Mouse (Mus musculus) heart, embryonic 14.5 days (tissue): ENCODE results near the gene Fam222b. TPM values are rescaled to one million over a fixed set of nuclear protein-coding genes. Genes with fewer than 3 reads are reported as not detected.

Experiments used
- ATAC-seq: fragments of 200-750 bp; cut with Nextera tagmentation; 2 replicates; pipeline ENCODE4 v1.8.0; 2017; ENCODE audit warnings: low read depth, moderate TSS enrichment; ENCODE audit not compliant: insufficient number of reproducible peaks, insufficient read depth, low FRiP score
- H3K27ac ChIP-seq, 2 experiments: fragments of 200-500 bp in 1 of 2; fragments of 300-500 bp in 1 of 2; sonication (generic) in 1 of 2; replicated peaks in 1 of 2; 2 replicates each; pipeline ENCODE4 v1.5.1; 2012 to 2014; ENCODE audit warnings: low read depth in 2 of 2, low read length in 2 of 2, control low read depth in 1 of 2, mild to moderate bottlenecking in 1 of 2, mixed read lengths in 1 of 2; ENCODE audit not compliant: control insufficient read depth in 1 of 2, insufficient read depth in 1 of 2
- H3K27me3 ChIP-seq: fragments of 300-500 bp; sonication (generic); 2 replicates; pipeline ENCODE4 v1.6.1; 2014; ENCODE audit warnings: mild to moderate bottlenecking, low read length, control low read depth; ENCODE audit not compliant: control insufficient read depth, insufficient read depth
- H3K36me3 ChIP-seq: fragments of 300-500 bp; sonication (generic); 2 replicates; pipeline ENCODE4 v1.6.1; 2014; ENCODE audit warnings: mild to moderate bottlenecking, control low read depth, low read length, mixed read lengths; ENCODE audit not compliant: control insufficient read depth, insufficient read depth
- H3K4me1 ChIP-seq, 2 experiments: fragments of 200-500 bp in 1 of 2; fragments of 300-500 bp in 1 of 2; sonication (generic) in 1 of 2; 2 replicates each; pipeline ENCODE4 v1.6.1; 2012 to 2014; ENCODE audit warnings: low read length in 2 of 2, control low read depth in 1 of 2, mixed read lengths in 1 of 2; ENCODE audit not compliant: control insufficient read depth in 2 of 2, insufficient read depth in 2 of 2
- H3K4me2 ChIP-seq: fragments of 300-500 bp; sonication (generic); 2 replicates; pipeline ENCODE4 v1.6.1; 2014; ENCODE audit warnings: mild to moderate bottlenecking, low read length
- H3K4me3 ChIP-seq, 2 experiments: fragments of 200-500 bp in 1 of 2; fragments of 300-500 bp in 1 of 2; sonication (generic) in 1 of 2; 2 replicates each; pipeline ENCODE4 v1.5.1; 2012 to 2014; ENCODE audit warnings: low read length in 2 of 2, mild to moderate bottlenecking in 2 of 2, control low read depth in 1 of 2, low read depth in 1 of 2, moderate library complexity in 1 of 2; ENCODE audit not compliant: control insufficient read depth in 1 of 2, insufficient read depth in 1 of 2
- H3K9ac ChIP-seq: fragments of 300-500 bp; sonication (generic); 2 replicates; pipeline ENCODE4 v1.6.1; 2014; ENCODE audit warnings: mild to moderate bottlenecking, low read length
- H3K9me3 ChIP-seq: fragments of 300-500 bp; sonication (generic); 2 replicates; pipeline ENCODE4 v1.6.1; 2016; ENCODE audit warnings: low read length, control low read depth; ENCODE audit not compliant: control insufficient read depth
- WGBS: fragments of 180-500 bp; shearing (Covaris S2); extraction: QIAGEN DNeasy Blood & Tissue Kit; methylation state at CpG from one replicate; pipeline ENCODE4 v1.1.7; 2014; 5-methylcytosine and 5-hydroxymethylcytosine counted together
- polyA plus RNA-seq: library from polyadenylated mRNA; unstranded; fragments of >200 nt; fragmentation: Nextera tagmentation; extraction: Ambion mirVana; gene quantifications from 2 replicates; pipeline ENCODE4 v1.2.1, GENCODE M21; 2014

Gene Fam222b
- polyA plus RNA-seq, 1 experiment from 2014 or later: 17.0 TPM

DNA sequence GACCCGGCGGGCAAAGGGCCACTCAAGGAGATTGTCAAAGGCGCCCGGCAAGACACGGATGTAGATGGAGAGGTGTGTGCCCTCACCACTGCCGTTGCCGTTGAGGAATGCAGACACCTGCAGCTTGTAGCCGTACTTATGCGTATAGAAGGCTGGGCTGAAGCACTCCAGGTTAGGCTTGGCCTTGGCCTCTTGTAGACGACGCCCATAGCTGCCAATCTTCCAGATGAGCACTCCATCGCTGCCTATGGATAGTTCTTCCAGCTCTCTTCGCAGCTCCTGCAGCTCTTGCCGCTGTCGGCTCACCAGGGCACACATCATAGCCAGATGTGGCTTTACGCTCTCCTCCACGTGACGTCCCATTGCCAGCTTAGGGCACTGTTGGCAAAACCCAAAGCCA lies 65.7 kb downstream of the Fam222b start:
- Histone ChIP-seq H3K27ac (no peak overlapping the region), H3K9me3 (no peaks in the 10 kb centered on the region), H3K4me3 (no peak overlapping the region), H3K4me2 (no peak overlapping the region), H3K36me3 (peaks cover 74% of the 10 kb centered on the region), H3K4me1 (peaks cover 7 to 23% of the 10 kb centered on the region in 2 experiments; a peak in 3 of 4 replicates), H3K27me3 (no peaks in the 10 kb centered on the region), H3K9ac (no peak overlapping the region)
- no peak for ATAC-seq
- 87% methylated on average over 18 of the region's 18 CpGs for WGBS

DNA sequence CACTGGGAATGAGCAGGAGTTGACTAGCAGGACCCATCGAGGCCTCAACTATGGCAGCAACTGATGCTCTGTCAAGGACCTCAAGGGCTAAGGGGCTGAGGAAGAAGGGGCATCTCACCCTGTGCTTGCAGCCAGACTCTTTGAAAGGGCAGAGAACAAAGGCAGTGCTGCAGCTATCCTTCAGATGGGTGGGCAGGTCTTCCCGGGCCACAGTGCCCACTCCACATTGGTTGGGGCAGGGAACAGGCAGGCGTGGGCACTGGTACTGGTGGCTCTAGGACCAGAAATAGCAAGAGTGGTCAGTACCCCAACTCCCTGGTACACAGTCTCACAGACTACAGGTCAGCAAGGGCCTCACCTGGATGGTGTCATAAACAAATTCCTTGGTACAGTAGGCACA lies 66.2 kb downstream of the Fam222b start:
- H3K4me3 ChIP-seq: no peak overlapping the region
- no peak overlapping the region for H3K9ac ChIP-seq
- peaks cover 68% of the 10 kb centered on the region for H3K36me3 ChIP-seq
- H3K27ac ChIP-seq: no peak overlapping the region
- no peak overlapping the region for H3K4me2 ChIP-seq
- H3K9me3 ChIP-seq: no peaks in the 10 kb centered on the region
- H3K4me1 ChIP-seq: peaks cover 7 to 23% of the 10 kb centered on the region in 2 experiments; a peak in 3 of 4 replicates
- WGBS: 84% methylated on average over 3 of the region's 3 CpGs
- no peak for ATAC-seq
- no peaks in the 10 kb centered on the region for H3K27me3 ChIP-seq

DNA sequence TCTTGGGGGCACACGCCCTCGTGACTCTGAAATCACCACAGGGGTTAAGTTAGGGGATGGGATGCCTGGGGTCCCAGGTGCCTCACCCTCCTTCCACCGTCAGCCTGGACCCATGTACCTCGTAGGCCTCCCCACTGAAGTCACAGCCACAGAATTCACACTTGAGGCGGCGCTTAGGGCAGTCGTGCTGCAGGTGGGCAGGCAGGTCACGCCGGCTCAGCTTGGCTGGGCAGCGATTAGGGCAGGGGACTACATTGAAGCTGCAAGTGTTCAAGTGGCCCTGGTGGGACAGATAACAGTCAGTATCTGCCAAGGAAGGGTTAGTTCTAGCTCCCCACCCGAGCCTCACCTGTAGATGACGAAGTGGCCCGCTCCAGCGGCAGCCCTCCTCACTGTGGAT lies 66.7 kb downstream of the Fam222b start:
- WGBS: 84% methylated on average over 14 of the region's 14 CpGs
- no peak overlapping the region for H3K9ac ChIP-seq
- H3K27ac ChIP-seq: no peak overlapping the region
- peaks cover 64% of the 10 kb centered on the region for H3K36me3 ChIP-seq
- no peak for ATAC-seq
- H3K4me3 ChIP-seq: no peak overlapping the region
- no peaks in the 10 kb centered on the region for H3K9me3 ChIP-seq
- H3K4me1 ChIP-seq: peaks cover 11 to 27% of the 10 kb centered on the region in 2 experiments; a peak in 3 of 4 replicates
- no peaks in the 10 kb centered on the region for H3K27me3 ChIP-seq
- H3K4me2 ChIP-seq: no peak overlapping the region

DNA sequence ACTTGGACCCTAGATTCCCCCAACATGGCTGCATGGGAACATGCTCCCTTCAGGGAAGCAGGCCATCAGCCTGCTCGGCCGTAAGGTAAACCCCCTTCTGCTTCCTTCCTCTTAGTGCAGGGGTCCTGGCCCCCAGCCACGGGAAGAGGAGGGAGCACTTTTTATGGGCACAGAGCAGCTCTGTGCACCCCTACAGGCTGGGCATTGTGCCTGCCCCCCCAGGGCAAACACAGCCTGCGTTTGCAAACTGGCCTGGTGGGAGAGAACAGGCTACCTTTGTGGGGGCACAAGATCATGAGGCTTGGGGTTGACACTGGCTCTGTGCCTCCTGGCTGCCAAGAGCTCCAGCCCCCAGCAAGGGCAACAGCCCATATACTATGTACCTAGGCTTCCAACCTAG lies 67.5 kb downstream of the Fam222b start:
- Histone ChIP-seq H3K9me3 (no peaks in the 10 kb centered on the region), H3K4me3 (no peak overlapping the region), H3K36me3 (peaks cover 56% of the 10 kb centered on the region), H3K27ac (no peak overlapping the region), H3K4me1 (peaks cover 13 to 30% of the 10 kb centered on the region in 2 experiments; a peak in 3 of 4 replicates), H3K4me2 (peak overlapping the region; percentile 93; the same call in 1 of the 2 replicates), H3K27me3 (no peaks in the 10 kb centered on the region), H3K9ac (peak overlapping the region; percentile 97; the same call in 1 of the 2 replicates)
- 62% methylated on average over 4 of the region's 4 CpGs for WGBS
- ATAC-seq: no peak

DNA sequence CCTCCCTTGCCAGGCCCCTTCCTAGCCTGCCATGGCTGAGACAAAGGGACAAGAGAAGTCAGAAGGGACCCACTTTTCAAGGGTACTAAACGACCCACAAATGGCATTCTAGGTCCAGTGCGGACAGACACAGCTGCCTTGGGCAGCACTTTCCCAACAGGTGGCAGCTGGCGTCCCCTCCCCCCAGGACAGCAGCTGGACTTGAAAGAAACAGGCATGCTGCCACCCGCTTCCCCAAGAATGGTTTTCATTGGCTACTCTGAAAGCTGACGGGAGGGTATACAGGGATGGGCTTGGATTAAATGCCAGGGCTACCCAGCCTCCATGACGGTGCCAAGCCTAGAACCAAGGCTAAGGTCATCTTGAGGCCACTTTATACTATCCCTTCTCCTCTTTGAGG lies 68.0 kb downstream of the Fam222b start:
- WGBS: 75% methylated on average over 6 of the region's 6 CpGs
- peaks cover 13 to 30% of the 10 kb centered on the region in 2 experiments; a peak in 3 of 4 replicates for H3K4me1 ChIP-seq

DNA sequence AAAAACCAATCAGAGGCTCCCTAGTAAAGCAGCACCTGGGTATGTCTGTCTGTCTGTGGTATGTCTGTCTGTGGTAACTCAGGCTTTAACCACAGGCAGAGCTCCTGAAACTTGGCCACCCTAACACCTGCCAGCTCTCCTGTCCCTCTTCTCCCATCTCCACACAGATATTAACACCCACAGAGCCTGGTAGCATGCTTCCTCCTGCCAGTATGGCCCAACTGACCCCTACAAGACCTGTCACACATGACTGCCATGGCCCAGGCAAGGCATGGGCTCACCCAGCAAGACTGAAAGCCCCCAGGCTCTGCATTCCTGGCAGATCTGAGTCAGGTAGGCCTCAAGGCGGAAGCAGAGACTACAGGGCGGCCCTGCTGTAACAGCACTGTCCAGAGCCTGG lies 68.6 kb downstream of the Fam222b start:
- ATAC-seq: no peak
- H3K4me1 ChIP-seq: peaks cover 13 to 30% of the 10 kb centered on the region in 2 experiments; a peak in 3 of 4 replicates
- H3K27me3 ChIP-seq: no peaks in the 10 kb centered on the region
- H3K36me3 ChIP-seq: peaks cover 45% of the 10 kb centered on the region
- H3K27ac ChIP-seq: peak overlapping the region; percentile 94 to 96; a peak in 3 of 4 replicates
- 67% methylated on average over 2 of the region's 2 CpGs for WGBS
- H3K4me3 ChIP-seq: peak overlapping the region; percentile 83 to 96
- peak overlapping the region; percentile 97 for H3K9ac ChIP-seq
- H3K9me3 ChIP-seq: no peaks in the 10 kb centered on the region
- H3K4me2 ChIP-seq: peak overlapping the region; percentile 93

More for the DNA sequence above, 68.0 kb downstream of the Fam222b start:
- ATAC-seq: no peak
- Histone ChIP-seq H3K36me3 (peaks cover 50% of the 10 kb centered on the region), H3K27me3 (no peaks in the 10 kb centered on the region), H3K9me3 (no peaks in the 10 kb centered on the region), H3K4me3 (no peak overlapping the region), H3K4me2 (peak overlapping the region; percentile 93), H3K27ac (no peak overlapping the region; a peak in 1 of 4 replicates), H3K9ac (peak overlapping the region; percentile 97; the same call in 1 of the 2 replicates)

DNA sequence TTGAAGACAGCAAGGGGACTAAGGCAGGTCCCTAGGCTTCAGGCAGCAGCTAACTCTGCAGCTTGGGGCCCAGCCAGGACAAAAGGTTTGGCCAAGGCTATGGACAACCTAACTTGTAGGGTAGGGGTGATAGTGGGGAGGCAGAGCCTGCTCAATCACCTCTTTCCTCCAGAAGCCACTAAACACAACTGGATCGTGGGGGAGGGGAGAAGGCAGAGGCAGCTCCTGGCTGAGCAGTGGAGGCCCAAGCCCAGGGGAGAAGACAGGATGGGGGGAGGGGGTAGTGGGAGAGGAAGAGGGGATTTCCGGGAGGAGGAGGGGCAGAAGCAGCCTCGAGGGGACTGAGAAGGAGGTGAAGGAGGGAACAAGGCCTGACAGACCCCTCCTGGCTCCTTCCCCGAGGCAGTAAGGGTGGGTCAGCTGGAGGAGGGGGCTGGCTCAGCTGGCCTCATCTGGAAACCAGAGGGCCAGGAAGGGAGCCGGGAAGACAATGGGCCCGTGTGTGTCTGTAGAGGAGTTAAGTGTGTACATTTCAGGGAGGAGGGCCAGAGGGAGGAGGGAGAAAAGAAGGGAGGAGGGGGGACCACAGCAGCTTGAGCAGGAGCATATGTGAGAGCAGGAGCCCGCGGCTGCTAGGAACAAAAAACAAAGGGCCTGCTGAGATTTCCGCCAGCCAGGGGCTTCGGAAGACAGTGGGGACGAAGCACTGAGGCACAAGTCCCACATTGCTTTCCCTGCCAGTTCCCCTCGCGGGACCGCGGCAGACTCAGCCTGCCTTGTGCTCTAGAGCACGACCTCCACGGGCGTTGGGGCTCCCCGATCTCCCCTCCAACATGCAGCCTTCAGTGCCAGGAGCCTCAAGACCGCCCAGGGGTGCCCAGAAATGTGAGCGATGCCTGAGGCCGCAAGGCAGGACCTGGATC lies 69.5 kb downstream of the Fam222b start:
- H3K27ac ChIP-seq: peak overlapping the region; percentile 94 to 96
- H3K4me1 ChIP-seq: peaks cover 13 to 30% of the 10 kb centered on the region in 2 experiments; a peak in 3 of 4 replicates
- no peaks in the 10 kb centered on the region for H3K9me3 ChIP-seq
- under 1% methylated on average over 22 of the region's 22 CpGs for WGBS
- H3K9ac ChIP-seq: peak overlapping the region; percentile 97
- H3K4me2 ChIP-seq: peak overlapping the region; percentile 93
- H3K27me3 ChIP-seq: no peaks in the 10 kb centered on the region
- H3K36me3 ChIP-seq: peaks cover 36% of the 10 kb centered on the region
- H3K4me3 ChIP-seq: peak overlapping the region; percentile 83 to 96
- peak; percentile 64 for ATAC-seq
